Mouse (Mus musculus) heart, embryonic 14.5 days (tissue): ENCODE data around the gene Paqr8. TPM values are rescaled to one million over a fixed set of nuclear protein-coding genes. Genes with fewer than 3 reads are reported as not detected.

Experiments
- ATAC-seq: fragments of 200-750 bp; cut with Nextera tagmentation; 2 replicates; pipeline ENCODE4 v1.8.0; 2017; ENCODE audit warnings: low read depth, moderate TSS enrichment; ENCODE audit not compliant: insufficient number of reproducible peaks, insufficient read depth, low FRiP score
- H3K27ac ChIP-seq, 2 experiments: fragments of 200-500 bp in 1 of 2; fragments of 300-500 bp in 1 of 2; sonication (generic) in 1 of 2; replicated peaks in 1 of 2; 2 replicates each; pipeline ENCODE4 v1.5.1; 2012 to 2014; ENCODE audit warnings: low read depth in 2 of 2, low read length in 2 of 2, control low read depth in 1 of 2, mild to moderate bottlenecking in 1 of 2, mixed read lengths in 1 of 2; ENCODE audit not compliant: control insufficient read depth in 1 of 2, insufficient read depth in 1 of 2
- H3K27me3 ChIP-seq: fragments of 300-500 bp; sonication (generic); 2 replicates; pipeline ENCODE4 v1.6.1; 2014; ENCODE audit warnings: mild to moderate bottlenecking, low read length, control low read depth; ENCODE audit not compliant: control insufficient read depth, insufficient read depth
- H3K36me3 ChIP-seq: fragments of 300-500 bp; sonication (generic); 2 replicates; pipeline ENCODE4 v1.6.1; 2014; ENCODE audit warnings: mild to moderate bottlenecking, control low read depth, low read length, mixed read lengths; ENCODE audit not compliant: control insufficient read depth, insufficient read depth
- H3K4me1 ChIP-seq, 2 experiments: fragments of 200-500 bp in 1 of 2; fragments of 300-500 bp in 1 of 2; sonication (generic) in 1 of 2; 2 replicates each; pipeline ENCODE4 v1.6.1; 2012 to 2014; ENCODE audit warnings: low read length in 2 of 2, control low read depth in 1 of 2, mixed read lengths in 1 of 2; ENCODE audit not compliant: control insufficient read depth in 2 of 2, insufficient read depth in 2 of 2
- H3K4me2 ChIP-seq: fragments of 300-500 bp; sonication (generic); 2 replicates; pipeline ENCODE4 v1.6.1; 2014; ENCODE audit warnings: mild to moderate bottlenecking, low read length
- H3K4me3 ChIP-seq, 2 experiments: fragments of 200-500 bp in 1 of 2; fragments of 300-500 bp in 1 of 2; sonication (generic) in 1 of 2; 2 replicates each; pipeline ENCODE4 v1.5.1; 2012 to 2014; ENCODE audit warnings: low read length in 2 of 2, mild to moderate bottlenecking in 2 of 2, control low read depth in 1 of 2, low read depth in 1 of 2, moderate library complexity in 1 of 2; ENCODE audit not compliant: control insufficient read depth in 1 of 2, insufficient read depth in 1 of 2
- H3K9ac ChIP-seq: fragments of 300-500 bp; sonication (generic); 2 replicates; pipeline ENCODE4 v1.6.1; 2014; ENCODE audit warnings: mild to moderate bottlenecking, low read length
- H3K9me3 ChIP-seq: fragments of 300-500 bp; sonication (generic); 2 replicates; pipeline ENCODE4 v1.6.1; 2016; ENCODE audit warnings: low read length, control low read depth; ENCODE audit not compliant: control insufficient read depth
- WGBS: fragments of 180-500 bp; shearing (Covaris S2); extraction: QIAGEN DNeasy Blood & Tissue Kit; methylation state at CpG from one replicate; pipeline ENCODE4 v1.1.7; 2014; 5-methylcytosine and 5-hydroxymethylcytosine counted together
- polyA plus RNA-seq: library from polyadenylated mRNA; unstranded; fragments of >200 nt; fragmentation: Nextera tagmentation; extraction: Ambion mirVana; gene quantifications from 2 replicates; pipeline ENCODE4 v1.2.1, GENCODE M21; 2014

The Paqr8 gene
- polyA plus RNA-seq, 1 experiment from 2014 or later: 3.8 TPM

DNA sequence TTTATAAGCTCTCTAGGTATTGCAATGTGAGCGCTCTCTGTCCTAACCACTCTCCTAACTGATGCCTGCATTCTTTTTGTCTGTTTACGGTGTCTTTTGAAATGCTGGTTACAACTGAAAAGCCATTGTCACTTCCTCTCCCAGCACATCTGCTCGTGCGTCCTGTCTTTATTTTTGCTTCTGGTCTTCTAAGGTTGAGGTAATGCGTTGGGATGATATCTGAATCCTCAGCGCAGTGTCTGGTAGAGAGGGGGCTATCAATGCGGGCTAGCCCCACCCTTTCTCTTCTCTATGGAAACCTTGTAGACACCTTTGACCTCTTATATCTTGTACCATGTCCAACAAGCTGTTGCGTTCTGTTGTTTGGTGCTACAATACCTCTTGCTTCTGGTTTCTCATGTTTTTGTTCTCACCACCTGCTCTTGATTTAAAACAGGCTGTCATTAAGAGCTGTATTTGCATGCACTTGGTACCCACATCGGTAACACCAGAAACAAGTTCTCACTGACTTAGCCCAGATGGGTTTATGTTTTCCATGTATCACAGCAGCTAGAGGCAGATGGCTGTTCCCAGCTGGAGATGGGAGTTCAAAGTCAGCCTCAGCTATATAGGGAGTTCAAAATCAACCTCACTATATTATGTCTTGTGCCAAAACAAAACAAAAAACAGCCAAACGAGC is 96.1 kb downstream of the Paqr8 start:
- H3K27ac ChIP-seq: no peak overlapping the region
- no peak overlapping the region for H3K4me2 ChIP-seq
- H3K9me3 ChIP-seq: no peaks in the 10 kb centered on the region
- H3K9ac ChIP-seq: no peak overlapping the region
- no peaks in the 10 kb centered on the region; a peak in 1 of 4 replicates for H3K4me1 ChIP-seq
- no peak overlapping the region for H3K4me3 ChIP-seq
- H3K27me3 ChIP-seq: no peaks in the 10 kb centered on the region
- H3K36me3 ChIP-seq: no peaks in the 10 kb centered on the region
- no peak for ATAC-seq
- 51% methylated on average over 10 of the region's 10 CpGs for WGBS

Other genes starting within 250 kb of the Paqr8 start
- not detected in 2 replicates for gene Il17a, start 159.7 kb upstream of the Paqr8 start, polyA plus RNA-seq
- 0.36 TPM in 1 of 2 replicates, not detected in the other for gene Il17f, start 100.0 kb upstream of the Paqr8 start, polyA plus RNA-seq
- gene Mcm3, start 70.3 kb upstream of the Paqr8 start, polyA plus RNA-seq: 85.2 and 86.9 TPM in 2 replicates
- gene Efhc1, start 61.0 kb downstream of the Paqr8 start, polyA plus RNA-seq: 0.81 and 1.9 TPM in 2 replicates
- gene Tram2, start 188.6 kb downstream of the Paqr8 start, polyA plus RNA-seq: 4.8 and 5.0 TPM in 2 replicates